Mouse (Mus musculus) hindbrain, embryonic 13.5 days (tissue): ENCODE results near the gene Cgas. TPM values are rescaled to one million over a fixed set of nuclear protein-coding genes. Genes with fewer than 3 reads are reported as not detected.
A peak's percentile ranks its signal among the peaks of the same experiment; 100 is the strongest.

Experiments used
- ATAC-seq: fragments of 200-750 bp; cut with Nextera tagmentation; 2 replicates; pipeline ENCODE4 v1.8.0; 2017; ENCODE audit warnings: moderate TSS enrichment; ENCODE audit not compliant: low FRiP score
- H3K27ac ChIP-seq: fragments of 300-500 bp; sonication (generic); 2 replicates; pipeline ENCODE4 v1.5.1; 2015; ENCODE audit warnings: inconsistent platforms, mild to moderate bottlenecking, moderate library complexity
- H3K27me3 ChIP-seq: fragments of 300-500 bp; sonication (generic); 2 replicates; pipeline ENCODE4 v1.6.1; 2015; ENCODE audit warnings: mild to moderate bottlenecking, inconsistent platforms
- H3K36me3 ChIP-seq: fragments of 300-500 bp; sonication (generic); 2 replicates; pipeline ENCODE4 v1.6.1; 2015; ENCODE audit warnings: mild to moderate bottlenecking, inconsistent platforms
- H3K4me1 ChIP-seq: fragments of 300-500 bp; sonication (generic); replicated peaks from 2 replicates; pipeline ENCODE4 v1.6.1; 2015; ENCODE audit warnings: inconsistent platforms
- H3K4me2 ChIP-seq: fragments of 300-500 bp; sonication (generic); 2 replicates; pipeline ENCODE4 v1.6.1; 2015; ENCODE audit warnings: inconsistent platforms, mild to moderate bottlenecking, moderate library complexity
- H3K4me3 ChIP-seq: fragments of 300-500 bp; sonication (generic); 2 replicates; pipeline ENCODE4 v1.5.1; 2015; ENCODE audit warnings: mild to moderate bottlenecking, inconsistent platforms
- H3K9ac ChIP-seq: fragments of 300-500 bp; sonication (generic); 2 replicates; pipeline ENCODE4 v1.6.1; 2015; ENCODE audit warnings: mild to moderate bottlenecking, inconsistent platforms
- H3K9me3 ChIP-seq: fragments of 300-500 bp; sonication (generic); 2 replicates; pipeline ENCODE4 v1.6.1; 2016; ENCODE audit warnings: inconsistent platforms
- WGBS: fragments of 180-500 bp; shearing (Covaris S2); methylation state at CpG from one replicate; pipeline ENCODE4 v1.1.7; 2015; 5-methylcytosine and 5-hydroxymethylcytosine counted together
- polyA plus RNA-seq: library from polyadenylated mRNA; unstranded; fragments of >200 nt; fragmentation: Nextera tagmentation; extraction: Ambion mirVana; gene quantifications from 2 replicates; pipeline ENCODE4 v1.2.1, GENCODE M21; 2015

The Cgas gene
- polyA plus RNA-seq, 1 experiment from 2014 or later: 0.74 TPM

DNA sequence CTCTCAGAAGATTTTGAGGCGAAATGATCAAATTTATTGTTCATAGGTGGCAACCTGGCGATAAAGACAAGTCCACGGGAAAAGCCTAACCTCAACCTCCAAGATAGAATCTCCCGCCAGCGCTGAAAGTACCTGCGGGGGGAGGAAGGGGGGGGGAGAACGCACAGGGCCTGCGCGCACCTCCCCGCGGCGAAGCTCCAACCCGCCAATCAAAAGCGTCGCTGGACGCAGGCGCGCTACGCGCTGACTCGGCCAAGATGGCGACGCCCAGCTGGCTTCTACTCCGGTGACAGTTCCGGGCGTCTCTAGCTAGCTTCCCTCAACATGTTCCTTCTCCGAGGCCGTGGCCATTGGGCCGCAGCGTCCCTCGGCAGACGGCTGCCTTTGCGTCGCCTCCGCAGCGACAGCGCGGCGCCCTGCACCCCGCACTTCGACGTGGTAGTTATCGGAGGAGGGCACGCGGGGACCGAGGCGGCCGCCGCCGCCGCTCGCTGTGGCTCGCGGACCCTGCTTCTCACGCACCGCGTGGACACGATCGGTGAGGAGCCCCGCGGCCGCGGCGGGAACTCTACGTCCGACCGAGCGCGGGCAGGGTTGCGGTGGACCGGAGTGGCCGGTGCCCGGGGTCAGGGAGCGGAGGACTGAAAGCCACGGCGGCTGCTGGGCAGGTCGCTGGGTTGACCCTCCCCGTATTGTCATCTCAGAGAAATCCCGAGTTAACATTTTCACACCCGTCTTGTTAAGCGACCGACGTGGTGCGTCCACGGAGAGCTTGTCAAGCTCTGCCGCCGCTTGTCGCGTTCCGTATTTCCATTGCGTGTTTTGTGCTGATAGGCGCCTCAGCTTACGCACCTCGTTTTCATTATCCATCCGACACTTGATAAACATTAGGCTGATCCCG lies 5.2 kb upstream of the Cgas start, which contains the start of the genes Mto1 and Gm17324:
Mto1 (plus strand) TSS at position 236 of the 901 bp plus-strand sequence.
Gm17324 (minus strand) TSS at position 814 of the 901 bp plus-strand sequence.
- H3K27me3 ChIP-seq: peaks cover 39% of the 10 kb centered on the region
- H3K9me3 ChIP-seq: no peaks in the 10 kb centered on the region
- peak within 1 kb of the TSS; percentile 90 for H3K9ac ChIP-seq
- WGBS: under 1% methylated on average over 95 of the region's 96 CpGs
- H3K27ac ChIP-seq: peak within 1 kb of the TSS; percentile 95
- H3K36me3 ChIP-seq: peaks cover 19% of the 10 kb centered on the region
- H3K4me1 ChIP-seq: peaks cover 14% of the 10 kb centered on the region
- peak within 1 kb of the TSS; percentile 92 for H3K4me3 ChIP-seq
- ATAC-seq: peak; percentile 93
- H3K4me2 ChIP-seq: peak within 1 kb of the TSS; percentile 73

DNA sequence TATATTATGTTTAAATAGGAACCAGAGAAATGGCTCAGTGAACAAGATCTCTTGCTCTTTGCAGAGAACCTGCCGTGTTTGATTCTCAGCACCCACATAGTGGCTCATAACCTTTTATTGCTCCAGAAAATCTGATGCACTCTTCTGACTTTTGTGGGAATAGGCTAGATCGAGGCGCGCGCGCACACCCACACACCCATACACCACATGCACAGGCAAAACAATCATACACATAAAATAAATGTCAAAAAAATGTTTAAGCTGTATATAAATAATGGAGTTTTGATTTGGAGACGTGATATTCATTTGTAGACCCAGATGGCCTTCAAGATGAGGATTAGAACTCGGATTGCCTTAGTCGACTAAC lies 4.6 kb upstream of the Cgas start:
- Histone ChIP-seq H3K4me1 (peaks cover 20% of the 10 kb centered on the region), H3K9ac (peak overlapping the region; percentile 90), H3K4me2 (peak overlapping the region; percentile 73), H3K36me3 (peaks cover 12% of the 10 kb centered on the region), H3K27me3 (peaks cover 45% of the 10 kb centered on the region), H3K9me3 (no peaks in the 10 kb centered on the region), H3K27ac (no peak overlapping the region), H3K4me3 (peak overlapping the region; percentile 92)
- peak; percentile 49 for ATAC-seq
- 26% methylated on average over 9 of the region's 9 CpGs for WGBS

DNA sequence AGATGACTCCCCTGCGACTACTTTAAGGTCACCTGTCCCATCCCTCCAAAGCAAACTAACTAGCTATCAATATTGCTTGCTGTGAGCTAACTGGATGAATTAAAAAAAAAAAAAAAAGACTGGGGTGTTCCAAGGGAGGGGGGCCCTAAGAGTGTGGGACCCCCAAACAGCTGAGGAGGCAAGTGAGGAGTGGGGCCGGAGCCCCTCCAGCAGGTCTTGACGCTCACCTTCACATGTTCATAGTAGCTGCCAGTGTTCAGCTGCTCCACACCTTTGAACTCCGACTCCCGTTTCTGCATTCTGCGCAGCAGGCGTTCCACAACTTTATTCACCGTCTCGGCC lies 829 bp downstream of the Cgas start:
- Histone ChIP-seq H3K9ac (0 out of 2 replicates have a peak overlapping the region, but pooled peaks have one; percentile 64), H3K4me3 (peak overlapping the region; percentile 44), H3K27me3 (peaks cover 82% of the 10 kb centered on the region), H3K4me1 (peaks cover 11% of the 10 kb centered on the region), H3K27ac (no peak overlapping the region), H3K9me3 (no peaks in the 10 kb centered on the region), H3K4me2 (peak overlapping the region; percentile 70), H3K36me3 (no peaks in the 10 kb centered on the region)
- WGBS: 5% methylated on average over 9 of the region's 9 CpGs
- peak; percentile 54; the same call in 1 of the 2 replicates for ATAC-seq

GRCm38 (mm10) chr9:78439426-78439825 lies 3.6 kb downstream of the Cgas start:
- H3K4me1 ChIP-seq: peaks cover 11% of the 10 kb centered on the region
- ATAC-seq: no peak
- WGBS: 71% methylated on average over 5 of the region's 5 CpGs

DNA sequence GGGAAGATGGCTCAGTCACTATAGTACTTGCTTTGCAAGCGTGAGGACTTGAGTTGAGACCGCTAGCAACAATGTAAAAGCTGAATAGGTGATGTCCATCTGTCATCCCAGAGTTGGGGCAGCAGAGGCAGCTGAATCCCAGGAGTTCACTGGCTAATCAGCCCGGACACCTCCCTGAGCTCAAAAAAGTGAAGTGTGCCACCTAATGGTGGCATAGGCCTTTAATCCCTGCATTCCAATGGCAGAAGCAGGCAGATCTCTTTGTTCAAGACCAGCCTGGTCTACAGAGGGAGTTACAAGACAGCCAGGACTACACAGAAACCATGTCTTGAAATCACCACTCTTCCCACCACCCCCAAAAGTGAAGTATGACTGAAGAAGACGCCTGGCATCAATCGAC lies 10.6 kb downstream of the Cgas start:
- H3K4me3 ChIP-seq: no peak overlapping the region
- 87% methylated on average over 5 of the region's 5 CpGs for WGBS
- H3K27ac ChIP-seq: no peak overlapping the region
- H3K9ac ChIP-seq: no peak overlapping the region
- 0 out of 2 replicates have a peak, but pooled peaks cover 4% of the 10 kb centered on the region for H3K4me1 ChIP-seq
- no peaks in the 10 kb centered on the region for H3K36me3 ChIP-seq
- no peak for ATAC-seq
- H3K27me3 ChIP-seq: 0 out of 2 replicates have a peak, but pooled peaks cover 5% of the 10 kb centered on the region
- H3K9me3 ChIP-seq: no peaks in the 10 kb centered on the region
- H3K4me2 ChIP-seq: no peak overlapping the region

More at GRCm38 (mm10) chr9:78439426-78439825, 3.6 kb downstream of the Cgas start:
- Histone ChIP-seq H3K36me3 (no peaks in the 10 kb centered on the region), H3K9ac (no peak overlapping the region), H3K27ac (no peak overlapping the region), H3K9me3 (no peaks in the 10 kb centered on the region), H3K4me3 (no peak overlapping the region), H3K27me3 (peaks cover 55% of the 10 kb centered on the region), H3K4me2 (no peak overlapping the region)

- Histone ChIP-seq H3K27me3 (0 out of 2 replicates have a peak, but pooled peaks cover 5% of the 10 kb centered on the region), H3K27ac (no peak overlapping the region), H3K4me3 (no peak overlapping the region), H3K4me1 (0 out of 2 replicates have a peak, but pooled peaks cover 4% of the 10 kb centered on the region), H3K36me3 (no peaks in the 10 kb centered on the region), H3K9ac (no peak overlapping the region), H3K4me2 (no peak overlapping the region), H3K9me3 (no peaks in the 10 kb centered on the region)
- 83% methylated on average over 6 of the region's 6 CpGs for WGBS
- ATAC-seq: no peak
Measured at GRCm38 (mm10) chr9:78430486-78430885, 12.6 kb downstream of the Cgas start.

DNA sequence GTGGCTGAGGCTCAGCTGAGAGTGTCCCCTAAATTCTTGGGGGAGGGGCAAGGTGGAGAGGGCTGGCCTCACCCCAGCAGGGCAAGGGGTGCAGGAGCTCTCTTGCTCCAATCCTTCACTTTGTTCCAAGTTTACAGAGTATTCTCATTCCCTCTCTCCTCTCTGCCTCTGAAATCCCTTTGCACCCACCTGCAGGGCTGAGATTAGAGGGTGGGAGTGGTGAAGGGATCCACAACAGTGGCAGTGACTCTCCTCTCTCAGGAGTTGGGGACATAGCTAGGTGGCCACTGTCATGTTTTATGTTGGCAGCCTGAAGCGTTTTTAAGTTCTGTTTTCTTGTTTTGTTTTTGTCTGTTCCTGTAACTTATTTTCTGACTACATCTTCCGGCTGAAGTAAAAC lies 13.5 kb downstream of the Cgas start:
- Histone ChIP-seq H3K4me2 (no peak overlapping the region), H3K9ac (no peak overlapping the region), H3K4me1 (0 out of 2 replicates have a peak, but pooled peaks cover 4% of the 10 kb centered on the region), H3K9me3 (no peaks in the 10 kb centered on the region), H3K27ac (no peak overlapping the region), H3K36me3 (no peaks in the 10 kb centered on the region), H3K4me3 (no peak overlapping the region), H3K27me3 (0 out of 2 replicates have a peak, but pooled peaks cover 5% of the 10 kb centered on the region)
- no peak for ATAC-seq
- WGBS: 63% methylated on average over 2 of the region's 2 CpGs

GRCm38 (mm10) chr9:78428870-78429432 lies 14.1 kb downstream of the Cgas start:
- H3K9ac ChIP-seq: no peak overlapping the region
- H3K4me3 ChIP-seq: no peak overlapping the region
- H3K9me3 ChIP-seq: no peaks in the 10 kb centered on the region
- H3K27me3 ChIP-seq: 0 out of 2 replicates have a peak, but pooled peaks cover 5% of the 10 kb centered on the region
- H3K27ac ChIP-seq: no peak overlapping the region
- ATAC-seq: no peak
- H3K36me3 ChIP-seq: no peaks in the 10 kb centered on the region
- no peak overlapping the region for H3K4me2 ChIP-seq
- WGBS: 85% methylated on average over 4 of the region's 4 CpGs
- 0 out of 2 replicates have a peak, but pooled peaks cover 4% of the 10 kb centered on the region for H3K4me1 ChIP-seq

DNA sequence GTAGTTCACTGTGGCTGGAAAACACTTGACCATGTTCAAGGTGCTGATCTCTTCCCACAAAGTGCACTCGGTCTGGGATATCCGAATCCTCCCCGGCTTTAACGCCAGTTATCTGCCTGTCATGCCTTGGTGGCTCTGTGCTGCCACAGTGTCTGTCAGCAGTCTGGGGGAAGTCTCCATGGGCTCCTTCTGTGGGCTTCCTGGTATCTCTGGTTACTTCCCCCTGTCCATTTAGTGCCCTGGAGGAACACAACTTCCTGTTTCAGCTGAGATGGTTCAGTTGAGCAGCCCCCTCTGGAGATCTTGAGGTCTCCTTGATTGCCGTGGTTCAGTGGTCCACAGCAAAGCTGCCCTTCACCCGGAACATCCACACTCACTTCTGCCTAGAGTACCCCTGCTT lies 14.9 kb downstream of the Cgas start:
- no peaks in the 10 kb centered on the region for H3K36me3 ChIP-seq
- 0 out of 2 replicates have a peak, but pooled peaks cover 4% of the 10 kb centered on the region for H3K4me1 ChIP-seq
- no peak overlapping the region for H3K4me2 ChIP-seq
- WGBS: 88% methylated on average over 6 of the region's 6 CpGs
- no peaks in the 10 kb centered on the region for H3K9me3 ChIP-seq
- no peak for ATAC-seq
- no peak overlapping the region for H3K9ac ChIP-seq
- H3K4me3 ChIP-seq: no peak overlapping the region
- no peak overlapping the region for H3K27ac ChIP-seq
- 0 out of 2 replicates have a peak, but pooled peaks cover 5% of the 10 kb centered on the region for H3K27me3 ChIP-seq

- peak overlapping the region; percentile 56 for H3K4me2 ChIP-seq
- H3K9ac ChIP-seq: peak overlapping the region; percentile 58
- no peak overlapping the region for H3K27ac ChIP-seq
- peak overlapping the region; percentile 32 for H3K4me3 ChIP-seq
- peak; percentile 43; the same call in 1 of the 2 replicates for ATAC-seq
- no peaks in the 10 kb centered on the region for H3K36me3 ChIP-seq
- H3K4me1 ChIP-seq: 0 out of 2 replicates have a peak, but pooled peaks cover 4% of the 10 kb centered on the region
- 0 out of 2 replicates have a peak, but pooled peaks cover 5% of the 10 kb centered on the region for H3K27me3 ChIP-seq
- no peaks in the 10 kb centered on the region for H3K9me3 ChIP-seq
- 26% methylated on average over 27 of the region's 27 CpGs for WGBS
Measured at GRCm38 (mm10) chr9:78427362-78427781, 15.7 kb downstream of the Cgas start.

DNA sequence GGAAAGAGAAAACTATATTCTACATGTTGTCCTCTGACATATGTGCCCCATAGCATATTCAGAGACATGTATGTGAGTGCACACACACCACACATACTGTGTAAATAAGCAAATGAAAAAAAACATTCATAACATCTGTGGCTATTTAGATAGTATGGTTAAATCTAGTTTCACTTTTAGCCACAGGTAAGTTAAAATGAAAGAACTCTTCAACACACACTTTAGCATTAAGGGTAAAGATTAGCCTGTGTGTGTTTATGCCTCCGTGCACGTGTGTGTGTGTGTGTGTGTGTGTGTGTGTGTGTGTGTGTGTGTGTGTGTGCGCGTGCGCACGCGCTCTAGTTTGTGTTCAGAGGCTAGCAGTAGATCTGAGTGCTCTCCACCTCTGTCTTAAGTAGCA lies 41.4 kb downstream of the Cgas start:
- Histone ChIP-seq H3K9me3 (no peaks in the 10 kb centered on the region), H3K36me3 (no peaks in the 10 kb centered on the region), H3K4me2 (no peak overlapping the region), H3K27ac (no peak overlapping the region), H3K4me1 (no peaks in the 10 kb centered on the region), H3K9ac (no peak overlapping the region), H3K4me3 (no peak overlapping the region), H3K27me3 (peaks cover 25% of the 10 kb centered on the region)
- no peak for ATAC-seq
- 89% methylated on average over 7 of the region's 7 CpGs for WGBS

GRCm38 (mm10) chr9:78400570-78400969 lies 42.5 kb downstream of the Cgas start:
- Histone ChIP-seq H3K9me3 (no peaks in the 10 kb centered on the region), H3K27me3 (peaks cover 36% of the 10 kb centered on the region), H3K4me1 (peaks cover 7% of the 10 kb centered on the region), H3K4me2 (no peak overlapping the region), H3K36me3 (no peaks in the 10 kb centered on the region), H3K4me3 (no peak overlapping the region), H3K27ac (no peak overlapping the region), H3K9ac (no peak overlapping the region)
- no peak for ATAC-seq
- WGBS: 92% methylated on average over 5 of the region's 5 CpGs
